Mouse (Mus musculus) CH12.LX (cell line): ENCODE data around the gene Grap. TPM values are rescaled to one million over a fixed set of nuclear protein-coding genes. Genes with fewer than 3 reads are reported as not detected.

Experiments used
- DNase-seq: peaks from one replicate; pipeline ENCODE4 v3.0.0-alpha.2; 2013; ENCODE audit errors: extremely low read depth
- H3K27ac ChIP-seq: 2 replicates; pipeline ENCODE4 v1.5.1; 2012; ENCODE audit warnings: low read depth, mild to moderate bottlenecking, control low read depth, moderate library complexity; ENCODE audit not compliant: insufficient read depth
- H3K27me3 ChIP-seq: replicated peaks from 2 replicates; pipeline ENCODE3; 2012; ENCODE audit warnings: inconsistent platforms
- H3K36me3 ChIP-seq, 2 experiments: replicated peaks in 1 of 2; 2 replicates each; pipeline versions ENCODE3 to v1.6.1; 2012; ENCODE audit warnings: inconsistent platforms in 1 of 2, low read length in 1 of 2, mild to moderate bottlenecking in 1 of 2, mixed read lengths in 1 of 2, moderate library complexity in 1 of 2; ENCODE audit not compliant: control insufficient read depth in 1 of 2, insufficient read depth in 1 of 2
- H3K4me1 ChIP-seq, 2 experiments: 2 replicates each; pipeline ENCODE4 v1.6.1; 2012; ENCODE audit warnings: inconsistent platforms in 1 of 2, moderate library complexity in 1 of 2; ENCODE audit not compliant: insufficient read depth in 2 of 2, control insufficient read depth in 1 of 2
- H3K4me2 ChIP-seq: 2 replicates; pipeline ENCODE4 v1.6.1; 2012; ENCODE audit warnings: low read depth, mild to moderate bottlenecking, control low read depth; ENCODE audit not compliant: poor library complexity, insufficient read depth, severe bottlenecking
- H3K4me3 ChIP-seq, 3 experiments: fragments of 150-350 bp in 1 of 3; sonication (generic) in 1 of 3; replicated peaks in 1 of 3; 2 replicates each; pipeline versions ENCODE3 to v1.5.1; 2011 to 2012; ENCODE audit warnings: low read depth in 2 of 3, low read length in 2 of 3, mild to moderate bottlenecking in 2 of 3, moderate library complexity in 2 of 3, control low read depth in 1 of 3, improper control_type of control experiment in 1 of 3, inconsistent platforms in 1 of 3, mixed read lengths in 1 of 3; ENCODE audit not compliant: poor library complexity in 1 of 3
- H3K79me2 ChIP-seq: replicated peaks from 2 replicates; pipeline ENCODE4 v1.6.1; 2012; ENCODE audit warnings: mild to moderate bottlenecking, moderate library complexity; ENCODE audit not compliant: control insufficient read depth, poor library complexity, insufficient read depth, severe bottlenecking; ENCODE audit errors: extremely low read depth
- H3K9ac ChIP-seq: 2 replicates; pipeline ENCODE4 v1.6.1; 2012; ENCODE audit warnings: low read depth, mild to moderate bottlenecking, control low read depth, moderate library complexity; ENCODE audit not compliant: insufficient read depth
- H3K9me3 ChIP-seq: replicated peaks from 2 replicates; pipeline ENCODE3; 2012; ENCODE audit warnings: low read length, inconsistent platforms, mixed read lengths
- BHLHE40 ChIP-seq: IDR thresholded peaks from 2 replicates; pipeline ENCODE4 v1.6.1; 2011; ENCODE audit warnings: mild to moderate bottlenecking, low read depth, low read length, improper control_type of control experiment
- CHD1 ChIP-seq: IDR thresholded peaks from 2 replicates; pipeline ENCODE4 v1.6.1; 2012; ENCODE audit warnings: low read depth, low read length, improper control_type of control experiment, inconsistent platforms
- CHD2 ChIP-seq: IDR thresholded peaks from 2 replicates; pipeline ENCODE4 v1.6.1; 2011; ENCODE audit warnings: low read length, improper control_type of control experiment
- CTCF ChIP-seq, 2 experiments: IDR thresholded peaks in 1 of 2; conservative IDR thresholded peaks in 1 of 2; 2 replicates each; pipeline ENCODE4 v1.5.1; 2011 to 2012; ENCODE audit warnings: low read depth in 2 of 2, low read length in 2 of 2, improper control_type of control experiment in 1 of 2, inconsistent platforms in 1 of 2, mild to moderate bottlenecking in 1 of 2, moderate library complexity in 1 of 2
- E2F4 ChIP-seq: IDR thresholded peaks from 2 replicates; pipeline ENCODE4 v1.6.1; 2011; ENCODE audit warnings: low read depth, low read length, improper control_type of control experiment; ENCODE audit not compliant: insufficient replicate concordance
- ELF1 ChIP-seq: IDR thresholded peaks from 2 replicates; pipeline ENCODE4 v1.6.1; 2014; ENCODE audit warnings: low read depth, mild to moderate bottlenecking, inconsistent platforms, low read length, improper control_type of control experiment
- EP300 ChIP-seq: IDR thresholded peaks from 2 replicates; pipeline ENCODE4 v1.6.1; 2011; ENCODE audit warnings: low read length, improper control_type of control experiment
- ETS1 ChIP-seq: conservative IDR thresholded peaks from 2 replicates; pipeline ENCODE4 v1.6.1; 2012; ENCODE audit warnings: low read depth, mild to moderate bottlenecking, inconsistent platforms, low read length, improper control_type of control experiment, moderate library complexity
- GABPA ChIP-seq: IDR thresholded peaks from 2 replicates; pipeline ENCODE4 v1.6.1; 2012; ENCODE audit warnings: low read depth, low read length, improper control_type of control experiment, inconsistent platforms; ENCODE audit not compliant: insufficient replicate concordance
- HCFC1 ChIP-seq: IDR thresholded peaks from 2 replicates; pipeline ENCODE4 v1.6.1; 2012; ENCODE audit warnings: low read depth, mild to moderate bottlenecking, inconsistent platforms, low read length, improper control_type of control experiment
- JUN ChIP-seq: IDR thresholded peaks from 2 replicates; pipeline ENCODE4 v1.6.1; 2011; ENCODE audit warnings: low read depth, mild to moderate bottlenecking, low read length, improper control_type of control experiment, moderate library complexity; ENCODE audit not compliant: insufficient read depth
- JUND ChIP-seq: conservative IDR thresholded peaks from 2 replicates; pipeline ENCODE4 v1.6.1; 2011; ENCODE audit warnings: low read depth, low read length, improper control_type of control experiment
- KAT2A ChIP-seq: IDR thresholded peaks from 2 replicates; pipeline ENCODE4 v1.6.1; 2012; ENCODE audit warnings: low read length, improper control_type of control experiment, inconsistent platforms; ENCODE audit not compliant: insufficient replicate concordance
- MAFK ChIP-seq: IDR thresholded peaks from 2 replicates; pipeline ENCODE4 v1.6.1; 2011; ENCODE audit warnings: low read length, improper control_type of control experiment; ENCODE audit not compliant: insufficient replicate concordance
- MAX ChIP-seq: IDR thresholded peaks from 2 replicates; pipeline ENCODE4 v1.6.1; 2011; ENCODE audit warnings: low read length, improper control_type of control experiment
- MAZ ChIP-seq: IDR thresholded peaks from 2 replicates; pipeline ENCODE4 v1.6.1; 2012; ENCODE audit warnings: low read depth, mild to moderate bottlenecking, inconsistent platforms, low read length, improper control_type of control experiment, moderate library complexity
- MXI1 ChIP-seq: IDR thresholded peaks from 2 replicates; pipeline ENCODE4 v1.6.1; 2011; ENCODE audit warnings: mild to moderate bottlenecking, low read depth, low read length, improper control_type of control experiment
- MYC ChIP-seq: IDR thresholded peaks from 2 replicates; pipeline ENCODE4 v1.6.1; 2011; ENCODE audit warnings: low read depth, mild to moderate bottlenecking, improper control_type of control experiment, low read length
- NELFE ChIP-seq: IDR thresholded peaks from 2 replicates; pipeline ENCODE4 v1.6.1; 2011; ENCODE audit warnings: low read depth, low read length, improper control_type of control experiment
- NRF1 ChIP-seq: IDR thresholded peaks from 2 replicates; pipeline ENCODE4 v1.6.1; 2014; ENCODE audit warnings: low read depth, mild to moderate bottlenecking, inconsistent platforms, low read length, improper control_type of control experiment, moderate library complexity
- POLR2A ChIP-seq: IDR thresholded peaks from 2 replicates; pipeline ENCODE4 v1.6.1; 2011; ENCODE audit warnings: low read depth, mild to moderate bottlenecking, improper control_type of control experiment, low read length
- POLR2AphosphoS2 ChIP-seq: IDR thresholded peaks from 2 replicates; pipeline ENCODE4 v1.6.1; 2011; ENCODE audit warnings: low read depth, low read length, improper control_type of control experiment
- RAD21 ChIP-seq: IDR thresholded peaks from 2 replicates; pipeline ENCODE4 v1.6.1; 2011; ENCODE audit warnings: low read depth, mild to moderate bottlenecking, low read length, improper control_type of control experiment, moderate library complexity
- RCOR1 ChIP-seq: conservative IDR thresholded peaks from 2 replicates; pipeline ENCODE4 v1.6.1; 2012; ENCODE audit warnings: low read depth, mild to moderate bottlenecking, inconsistent platforms, low read length, improper control_type of control experiment
- SIN3A ChIP-seq: IDR thresholded peaks from 2 replicates; pipeline ENCODE4 v1.6.1; 2012; ENCODE audit warnings: low read length, improper control_type of control experiment, inconsistent platforms
- SMC3 ChIP-seq: IDR thresholded peaks from 2 replicates; pipeline ENCODE4 v1.6.1; 2011; ENCODE audit warnings: low read depth, low read length, improper control_type of control experiment
- TBP ChIP-seq: conservative IDR thresholded peaks from 2 replicates; pipeline ENCODE4 v1.6.1; 2011; ENCODE audit warnings: low read depth, low read length, improper control_type of control experiment
- TCF12 ChIP-seq: IDR thresholded peaks from 2 replicates; pipeline ENCODE4 v1.6.1; 2014; ENCODE audit warnings: low read depth, mild to moderate bottlenecking, inconsistent platforms, low read length, improper control_type of control experiment
- UBTF ChIP-seq: IDR thresholded peaks from 2 replicates; pipeline ENCODE4 v1.6.1; 2012; ENCODE audit warnings: low read depth, mild to moderate bottlenecking, inconsistent platforms, low read length, improper control_type of control experiment, moderate library complexity
- USF1 ChIP-seq: IDR thresholded peaks from 2 replicates; pipeline ENCODE4 v1.6.1; 2014; ENCODE audit warnings: low read depth, mild to moderate bottlenecking, inconsistent platforms, low read length, improper control_type of control experiment
- USF2 ChIP-seq: conservative IDR thresholded peaks from 2 replicates; pipeline ENCODE4 v1.6.1; 2011; ENCODE audit warnings: low read depth, low read length, improper control_type of control experiment
- ZC3H11A ChIP-seq: IDR thresholded peaks from 2 replicates; pipeline ENCODE4 v1.6.1; 2012; ENCODE audit warnings: low read depth, mild to moderate bottlenecking, inconsistent platforms, low read length, improper control_type of control experiment
- dilution Hi-C: fragments of 300-500 bp; cut with MboI; formaldehyde crosslinking; loops from 2 replicates; pipeline ENCODE4 v1.14.3; 2020; ENCODE audit warnings: low sequenced_read_pairs; ENCODE audit not compliant: extremely low pct_unique_long_range_greater_than_20kb, extremely low pct_ligation_motif_present
- in situ Hi-C: fragments of 300-500 bp; cut with MboI; formaldehyde crosslinking; loops from 3 replicates; pipeline ENCODE4 v1.14.3; 2019; ENCODE audit warnings: low sequenced_read_pairs, low pct_ligation_motif_present, low pct_unique_long_range_greater_than_20kb, mixed read lengths
- polyA plus RNA-seq: library from polyadenylated mRNA; unstranded; fragments of >175 nt; gene quantifications from 2 replicates; pipeline ENCODE4 v1.2.1, GENCODE M21; 2012; ENCODE audit warnings: low read depth; ENCODE audit not compliant: insufficient read length
- total RNA-seq, 2 experiments: library from RNA; depleted of rRNA; stranded (reverse); fragments of 300-350 nt in 1 of 2; fragments of >200 nt in 1 of 2; gene quantifications; 2 replicates each; pipeline ENCODE4 v1.2.3; 2012 to 2014

Gene Grap
- total and polyA plus RNA-seq, 3 experiments = 274 to 412 (median 280) TPM

DNA sequence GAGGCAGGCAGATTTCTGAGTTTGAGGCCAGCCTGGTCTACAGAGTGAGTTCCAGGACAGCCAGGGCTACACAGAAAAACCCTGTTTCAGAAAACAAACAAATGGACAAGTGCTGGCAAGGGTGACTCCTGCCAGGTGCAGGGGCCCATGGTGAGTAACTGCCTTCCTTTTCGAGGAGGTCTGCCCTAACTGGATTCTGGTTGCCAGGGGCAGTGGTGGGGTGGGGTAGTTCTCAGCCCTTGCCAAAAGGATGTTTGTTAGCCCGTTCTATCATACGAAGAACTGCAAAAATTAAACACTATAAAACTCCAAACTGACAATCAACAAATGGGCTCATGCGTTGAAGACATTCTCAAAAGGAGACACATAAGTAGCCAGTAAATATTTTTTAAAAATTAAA, 3.4 kb upstream of the Grap start (continued):
- TF ChIP-seq E2F4 (no peak), JUND (no peak), POLR2AphosphoS2 (no peak), CHD1 (peak; percentile 79; the same call in 1 of the 2 replicates), BHLHE40 (no peak), KAT2A (no peak), ELF1 (no peak), ZC3H11A (no peak), JUN (no peak), MAX (no peak), MAZ (no peak), CTCF (conservative IDR thresholded peaks at IDR 0.05 in 1 of 2, IDR thresholded peaks at IDR 0.05 in 1 of 2; ENCODE audit: low read depth in 2 of 2, low read length in 2 of 2) (no peak), MYC (no peak), POLR2A (no peak; the same call in 1 of the 2 replicates), RAD21 (no peak; the same call in 1 of the 2 replicates), CHD2 (no peak), ETS1 (peak; percentile 27; the same call in 1 of the 2 replicates)
- TF ChIP-seq, all 38 proteins: peak for 8

- peak overlapping the region; percentile 53 for H3K4me2 ChIP-seq
- H3K4me1 ChIP-seq = peaks cover 41 to 67% of the 10 kb centered on the region in 2 experiments
- H3K79me2 ChIP-seq = peaks cover 36% of the 10 kb centered on the region
- DNase-seq = peak; percentile 57
- no peaks in the 10 kb centered on the region for H3K9me3 ChIP-seq
- H3K36me3 ChIP-seq = peaks cover 16 to 19% of the 10 kb centered on the region in 2 experiments
- H3K27me3 ChIP-seq = no peaks in the 10 kb centered on the region
- H3K27ac ChIP-seq = peak overlapping the region; percentile 84
- H3K4me3 ChIP-seq = peak overlapping the region in 2 of 3 experiments; percentile 0 to 39
- peak overlapping the region; percentile 15 for H3K9ac ChIP-seq
- dilution Hi-C loops (no loop called here), in situ Hi-C loops (no loop called here)
- TF ChIP-seq MAX (0 out of 2 replicates have a peak, but pooled peaks have one; percentile 10), MAZ (peak; percentile 98), MXI1 (no peak), NRF1 (no peak), CHD2 (peak; percentile 94), MAFK (no peak), ZC3H11A (no peak), USF2 (no peak), UBTF (no peak), CHD1 (0 out of 2 replicates have a peak, but pooled peaks have one; percentile 5), NELFE (no peak), JUND (peak; percentile 38; the same call in 1 of the 2 replicates), USF1 (no peak), EP300 (peak; percentile 82), BHLHE40 (peak; percentile 64), POLR2AphosphoS2 (no peak), GABPA (no peak), POLR2A (no peak; the same call in none of the 2 replicates), CTCF (conservative IDR thresholded peaks at IDR 0.05 in 1 of 2, IDR thresholded peaks at IDR 0.05 in 1 of 2; ENCODE audit: low read depth in 2 of 2, low read length in 2 of 2) (no peak), ETS1 (peak; percentile 59), KAT2A (no peak), SIN3A (peak; percentile 65; the same call in 1 of the 2 replicates), RAD21 (no peak), TCF12 (peak; percentile 67), HCFC1 (peak; percentile 38; the same call in 1 of the 2 replicates), TBP (0 out of 2 replicates have a peak, but pooled peaks have one; percentile 58), RCOR1 (0 out of 2 replicates have a peak, but pooled peaks have one; percentile 22), SMC3 (no peak)
Measured at GRCm38 (mm10) chr11:61650470-61651265, 2.4 kb upstream of the Grap start.
